Mouse (Mus musculus): ENCODE measurements at regions not wholly inside any gene's neighbourhood (a gene's known extent, or its start where the extent isn't known, plus 50 kb on each side); places are given as distances from the start of the nearest gene placed in this dataset.
A peak's percentile ranks its signal among the peaks of the same experiment; 100 is the strongest.

DNA sequence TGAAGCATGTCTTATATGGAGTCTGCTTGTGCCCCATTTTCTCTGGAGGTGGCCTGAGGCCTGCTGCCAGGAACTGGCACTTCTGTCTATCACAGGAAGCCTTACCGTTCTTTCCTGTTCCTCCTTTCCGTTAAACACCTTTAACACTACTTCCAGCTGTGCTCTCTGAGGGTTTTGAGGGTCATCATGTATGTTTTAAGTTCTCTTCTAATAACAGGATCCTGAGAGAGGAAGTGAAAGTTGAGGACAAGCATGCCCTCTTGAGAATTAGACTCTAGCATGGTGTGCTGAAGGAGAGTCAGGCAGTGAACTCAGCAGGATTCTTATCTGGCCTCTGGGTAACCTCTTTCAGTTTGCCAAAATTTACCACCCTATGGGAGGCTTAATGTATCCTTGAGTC, 418.0 kb upstream of the 9430069I07Rik start:
- DNase-seq, result no peak

DNA sequence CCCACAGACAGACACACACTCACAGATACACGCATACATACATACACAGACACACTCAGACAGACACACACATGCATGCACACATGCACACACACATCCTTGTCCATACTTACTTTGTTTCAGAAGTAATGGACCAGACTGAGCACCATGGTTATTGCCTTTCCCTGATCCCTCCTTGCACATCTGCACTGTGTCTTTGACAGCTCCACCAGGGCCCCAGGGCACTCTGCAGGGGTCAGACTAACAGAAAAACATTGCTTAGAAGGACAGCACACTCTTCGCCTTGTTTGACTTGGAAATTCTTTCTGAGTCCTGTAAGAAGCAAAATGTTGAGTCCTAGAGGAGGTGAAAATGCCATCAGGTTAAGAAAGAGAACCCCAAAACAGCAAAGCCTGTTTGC, 394.1 kb upstream of the 9430069I07Rik start:
- no peak for DNase-seq

DNA sequence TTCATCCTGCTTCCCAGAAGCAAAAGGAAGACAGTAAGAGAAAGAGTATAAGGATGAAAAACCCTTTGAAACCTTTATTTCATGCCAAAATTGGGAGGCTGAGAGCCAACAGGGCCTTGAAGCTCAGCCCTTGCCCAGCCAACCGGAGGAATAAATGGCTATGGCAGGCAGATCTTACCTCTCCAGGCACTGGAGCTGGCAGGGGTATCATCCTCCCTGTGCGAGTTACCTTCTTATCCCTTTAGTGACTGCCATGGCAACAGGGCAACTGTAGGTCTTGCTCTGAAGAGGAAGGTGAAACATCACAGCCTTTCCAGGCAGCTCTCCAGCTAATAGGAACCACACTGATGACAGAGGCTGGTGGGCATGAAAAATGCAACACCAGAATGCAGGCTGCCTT, 393.3 kb upstream of the 9430069I07Rik start:
- DNase-seq, result no peak

- peak in 1 of 2 experiments; percentile 6 for DNase-seq
Measured at GRCm38 (mm10) chr15:34747111-34747510, 389.4 kb upstream of the 9430069I07Rik start.

DNA sequence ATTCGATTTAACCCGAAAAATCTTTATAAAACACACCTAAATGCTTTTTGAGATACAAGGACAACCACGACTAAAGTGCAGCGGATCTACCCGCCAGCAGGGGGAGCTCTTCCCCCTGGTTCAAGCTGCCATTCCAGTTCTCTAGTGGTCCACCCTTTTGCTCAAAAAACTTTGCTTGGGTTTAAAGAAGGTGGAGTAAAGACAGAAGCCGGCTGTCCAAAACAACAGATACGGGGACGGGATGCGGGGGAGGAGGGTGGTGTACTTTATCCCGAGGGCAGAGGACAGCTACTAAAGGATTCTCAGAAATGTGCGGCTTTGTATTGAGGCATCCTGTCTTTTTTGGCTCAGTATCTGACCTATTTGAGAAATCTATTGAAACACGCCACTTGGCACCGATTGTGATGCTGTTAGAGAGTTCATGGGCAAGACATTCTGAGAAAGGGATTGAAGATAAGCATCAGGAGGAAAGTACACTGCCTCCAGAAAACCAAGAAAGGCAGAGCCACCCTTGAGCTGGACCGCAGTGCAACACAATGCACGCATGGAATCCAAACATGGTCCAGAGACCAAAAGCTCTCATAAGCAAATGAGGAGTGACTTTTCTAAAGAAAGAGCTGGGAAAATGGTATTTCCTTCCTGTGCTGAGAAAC, 385.6 kb upstream of the 9430069I07Rik start:
- DNase-seq, result peak; percentile 55 to 71

DNA sequence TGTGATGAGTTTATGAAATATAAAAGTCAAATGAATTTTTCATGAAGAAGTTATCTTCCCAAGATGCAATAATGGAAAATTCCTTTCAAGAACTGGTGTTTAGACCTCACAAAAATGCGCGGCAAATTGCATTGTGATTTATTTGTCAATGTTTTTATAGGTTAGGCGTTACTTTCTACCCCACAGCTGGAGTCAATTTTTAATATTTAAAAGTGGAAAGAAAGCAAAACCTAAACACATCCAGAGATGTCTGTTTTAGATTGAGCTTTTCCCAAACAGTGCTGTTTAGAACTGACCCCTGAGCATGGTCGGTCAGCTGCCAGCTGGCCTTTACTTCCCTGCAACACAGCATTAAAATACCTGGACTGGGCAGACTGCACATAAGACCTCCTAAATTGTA, 383.8 kb upstream of the 9430069I07Rik start:
- DNase-seq, result no peak
